Mouse (Mus musculus) MEL-GATA-1-ER (cell line): Measurements from ENCODE around the gene Vsx2.

Source experiments
- DNase-seq: peaks from one replicate; pipeline ENCODE4 v3.0.0-alpha.2; 2012; ENCODE audit warnings: low read depth; ENCODE audit errors: extremely low read depth

The Vsx2 gene

DNA sequence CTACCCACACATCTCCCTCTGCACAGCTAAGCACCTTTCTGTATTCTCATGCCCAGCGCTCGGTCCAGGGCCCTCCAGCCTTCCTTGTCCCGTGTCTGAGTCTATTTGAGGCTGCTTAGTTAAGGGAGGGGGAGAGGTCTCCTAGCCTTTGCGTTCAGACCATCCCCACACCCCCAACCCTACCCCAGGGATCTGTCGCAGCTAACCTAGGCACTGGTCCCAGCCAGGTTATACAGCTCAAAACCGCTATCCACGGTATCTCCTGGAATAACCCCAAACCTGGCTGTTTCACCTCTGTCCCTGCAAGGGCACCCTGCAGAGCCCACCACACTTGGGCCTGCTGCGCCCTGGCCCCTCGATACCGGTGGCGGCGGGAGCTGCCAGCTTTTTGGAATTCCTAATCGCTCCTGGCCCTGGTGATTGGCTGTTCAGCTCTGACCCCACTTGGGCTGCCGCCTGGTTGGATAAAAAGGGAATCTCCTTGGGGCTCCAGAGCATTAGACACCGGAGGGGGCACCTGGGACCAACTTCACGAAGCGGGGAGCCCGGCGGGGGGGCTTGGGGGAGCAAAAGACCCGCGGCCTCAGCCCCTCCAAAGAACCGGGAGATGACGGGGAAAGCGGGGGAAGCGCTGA is at the start of gene Vsx2:
Gene Vsx2 (plus strand): TSS at position 427 of the 635 bp plus-strand sequence.
- DNase-seq, result no peak

DNA sequence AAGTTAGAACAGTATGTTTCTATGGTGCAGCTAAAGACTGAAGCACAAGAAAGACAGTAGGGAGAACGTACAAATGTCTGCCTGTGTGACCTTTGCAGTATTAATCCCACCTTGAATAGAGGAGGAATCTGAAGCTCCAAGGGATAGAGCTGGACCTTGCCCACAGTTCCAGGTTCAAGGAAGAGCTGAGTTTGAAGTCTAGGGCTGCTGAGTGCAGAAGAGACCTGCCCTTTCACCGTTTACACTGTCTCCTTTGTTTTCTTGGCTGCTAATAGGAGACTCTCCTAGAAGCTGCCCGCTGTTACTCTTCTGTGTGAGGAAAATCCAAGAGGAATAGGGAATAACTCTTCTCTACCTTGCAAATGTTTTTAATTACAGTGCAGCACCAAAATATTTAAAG is 45.8 kb upstream of the Vsx2 start:
- no peak for DNase-seq

DNA sequence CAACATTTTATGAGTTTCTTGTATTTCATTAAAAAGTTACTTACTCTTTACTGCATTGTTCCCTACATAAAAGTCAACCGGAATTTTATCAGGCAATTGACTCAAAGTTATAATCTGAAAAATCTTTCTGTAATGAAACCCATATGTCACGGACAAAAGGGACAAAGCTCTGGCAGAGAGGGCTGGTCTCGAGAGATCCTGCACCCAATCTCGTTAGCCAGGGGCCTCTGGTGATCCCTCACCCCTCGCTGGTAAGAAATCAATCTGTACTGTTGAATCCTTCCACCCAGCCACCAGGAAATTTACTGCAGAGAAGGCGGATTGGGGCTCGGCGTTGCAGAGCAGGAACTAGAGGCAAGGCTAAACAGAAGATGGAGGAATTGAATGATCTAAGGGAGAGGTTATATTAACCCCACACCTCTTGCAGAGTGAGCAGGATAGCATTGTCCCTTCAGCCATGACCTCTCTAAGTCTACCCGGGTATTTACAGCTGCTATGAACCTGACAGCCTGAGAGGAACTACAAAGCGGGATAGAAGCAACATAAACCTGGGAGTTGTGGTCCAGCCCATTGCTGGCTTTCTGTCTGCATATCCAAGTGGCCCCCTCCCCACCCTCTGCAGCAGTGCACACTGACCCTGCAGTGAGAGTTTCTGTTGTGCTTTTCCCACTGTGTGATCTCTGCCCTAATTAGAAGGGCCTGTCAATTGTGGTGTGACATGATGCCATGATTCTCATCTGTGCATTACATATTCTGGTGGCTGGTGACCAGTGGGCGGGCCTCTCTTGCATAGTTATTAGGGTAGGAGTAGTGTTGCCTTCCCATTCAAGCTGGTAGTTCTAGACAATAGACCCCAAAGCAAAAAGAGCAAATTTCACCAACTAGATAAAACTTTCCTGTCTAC is 45.2 kb upstream of the Vsx2 start:
- DNase-seq, result no peak

- DNase-seq, result no peak
Measured at GRCm38 (mm10) chr12:84525422-84525821, 44.1 kb upstream of the Vsx2 start.

DNA sequence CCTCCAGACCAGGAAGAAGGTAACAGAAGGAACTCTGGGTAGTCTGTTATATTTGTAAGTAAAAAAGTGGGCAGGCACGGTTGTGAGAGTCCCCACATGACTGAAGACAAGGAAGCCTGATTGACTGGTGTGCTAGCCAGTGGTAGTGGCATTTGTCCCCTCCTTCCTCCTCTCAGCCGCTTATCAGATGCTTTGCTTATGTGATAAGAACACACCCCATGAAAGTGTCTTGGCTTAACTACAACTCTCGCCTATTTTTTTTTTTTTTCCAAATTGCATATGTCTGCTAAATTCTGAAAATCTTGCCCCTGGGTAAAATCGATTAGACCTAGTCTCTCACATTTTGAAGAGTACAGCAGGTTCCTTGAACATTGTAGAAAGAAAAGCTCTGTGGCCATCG is 39.1 kb upstream of the Vsx2 start:
- no peak for DNase-seq

GRCm38 (mm10) chr12:84531906-84532829 is 37.4 kb upstream of the Vsx2 start:
- DNase-seq, result no peak

- no peak for DNase-seq
Measured at GRCm38 (mm10) chr12:84532830-84533199, 36.7 kb upstream of the Vsx2 start.

GRCm38 (mm10) chr12:84533706-84534486 is 35.7 kb upstream of the Vsx2 start:
- DNase-seq, result no peak

GRCm38 (mm10) chr12:84539537-84539936 is 30.0 kb upstream of the Vsx2 start:
- peak; percentile 61 for DNase-seq

- DNase-seq, result no peak
Measured at GRCm38 (mm10) chr12:84541391-84541958, 28.1 kb upstream of the Vsx2 start.

GRCm38 (mm10) chr12:84546028-84546427 is 23.5 kb upstream of the Vsx2 start:
- DNase-seq, result no peak

- no peak for DNase-seq
Measured at GRCm38 (mm10) chr12:84546577-84547085, 22.9 kb upstream of the Vsx2 start.

DNA sequence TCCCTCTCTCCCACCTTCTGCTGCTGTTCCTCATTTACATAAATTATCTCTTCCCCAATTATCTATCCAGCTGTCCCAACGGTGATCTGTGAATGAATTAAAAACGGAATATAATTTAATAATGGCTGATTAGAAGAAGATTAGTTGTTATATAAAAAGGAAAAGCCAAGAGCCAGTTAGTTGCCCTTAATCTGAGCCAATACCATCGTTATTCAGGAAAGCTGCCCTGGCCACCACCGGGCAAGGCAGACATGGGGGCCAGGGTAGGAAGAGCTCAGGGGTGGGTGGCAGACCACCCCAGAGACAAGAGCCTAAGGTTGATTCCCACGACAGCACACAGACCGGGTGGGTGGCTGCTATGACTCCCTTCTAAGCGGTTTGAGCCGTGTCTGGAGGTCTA is 21.3 kb upstream of the Vsx2 start:
- DNase-seq, result no peak

DNA sequence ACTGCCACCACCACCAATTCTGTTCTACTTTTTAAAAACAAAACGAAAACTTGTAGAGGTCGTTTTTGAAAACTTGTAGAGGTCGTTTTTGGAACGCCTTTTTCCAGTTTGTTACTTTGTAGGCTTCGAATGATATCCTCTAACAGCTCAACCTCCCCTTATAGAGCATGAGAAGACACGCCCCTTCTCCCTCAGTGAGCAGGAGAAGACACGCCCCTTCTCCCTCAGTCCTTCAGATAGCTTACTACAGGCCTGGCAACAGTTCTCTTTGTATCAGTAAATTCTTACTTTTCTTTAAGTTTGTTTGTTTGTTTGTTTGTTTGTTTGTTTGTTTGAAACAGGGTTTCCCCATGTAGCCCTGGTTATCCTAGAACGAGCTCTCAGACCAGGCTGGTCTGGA is 14.3 kb upstream of the Vsx2 start:
- DNase-seq, result no peak

DNA sequence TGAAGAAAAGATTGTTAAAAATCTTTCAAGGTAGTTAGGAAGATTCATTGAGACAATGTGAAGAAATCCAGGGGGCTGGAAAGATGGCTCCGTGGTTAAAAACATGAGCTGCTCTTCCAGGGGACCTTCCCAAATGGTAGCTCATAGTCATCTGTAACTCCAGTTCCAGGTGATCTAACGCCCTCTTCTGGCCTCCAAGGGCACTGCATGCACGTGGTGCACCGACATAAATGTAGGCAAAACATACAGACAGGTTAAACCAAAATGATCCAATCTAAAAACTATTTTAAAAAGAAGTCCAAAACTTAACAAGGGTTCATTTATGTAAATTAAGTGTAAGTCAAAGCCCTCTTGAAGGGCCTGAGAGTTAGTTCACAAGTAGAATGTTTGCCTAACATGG is 7.0 kb upstream of the Vsx2 start:
- DNase-seq, result no peak

DNA sequence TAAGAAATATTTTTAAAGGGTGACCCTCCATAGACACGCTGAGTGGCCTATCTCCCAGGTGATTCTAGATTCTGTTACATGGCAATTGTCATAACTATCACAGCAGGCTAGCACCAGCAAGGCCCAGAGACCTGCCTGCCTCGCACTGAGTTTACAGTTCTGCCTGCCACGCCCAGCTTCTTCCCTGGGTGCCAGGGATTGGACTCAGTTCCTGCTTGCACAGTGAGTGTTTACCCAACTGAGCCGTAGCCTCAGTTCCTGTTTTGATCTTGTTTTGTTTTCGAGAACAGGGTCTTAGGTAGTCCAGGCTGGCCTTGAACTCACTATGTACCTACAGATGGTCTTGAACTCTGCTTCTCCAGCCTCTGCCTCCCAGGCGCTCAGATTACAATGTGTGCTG is 2.0 kb upstream of the Vsx2 start:
- no peak for DNase-seq

DNA sequence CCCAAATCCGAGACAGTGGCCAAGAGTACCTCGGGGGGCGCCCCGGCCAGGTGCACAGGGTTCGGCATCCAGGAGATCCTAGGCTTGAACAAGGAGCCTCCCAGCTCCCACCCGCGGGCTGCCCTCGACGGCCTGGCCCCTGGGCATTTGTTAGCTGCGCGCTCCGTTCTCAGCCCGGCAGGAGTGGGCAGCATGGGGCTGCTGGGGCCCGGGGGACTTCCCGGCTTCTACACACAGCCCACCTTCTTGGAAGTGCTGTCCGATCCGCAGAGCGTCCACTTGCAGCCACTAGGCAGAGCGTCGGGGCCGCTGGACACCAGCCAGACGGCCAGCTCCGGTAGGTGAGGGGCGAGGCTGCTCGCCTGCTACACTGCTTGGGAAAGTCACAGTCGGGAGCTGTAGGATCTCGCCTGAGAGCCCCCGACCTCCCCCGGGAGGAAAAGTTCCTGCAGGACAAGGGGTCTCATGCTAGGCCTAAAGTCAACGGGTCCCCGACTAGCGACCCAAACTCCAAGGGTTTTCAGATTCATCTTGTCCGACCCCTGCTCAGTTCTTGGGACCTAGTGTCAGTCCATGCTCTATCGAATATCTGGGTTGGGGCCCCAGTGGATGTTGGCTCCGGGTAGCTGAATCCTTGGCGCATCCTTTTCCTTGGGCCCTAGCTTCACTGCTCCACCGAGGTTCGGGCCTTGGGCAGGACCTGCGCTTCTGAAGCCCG is 573 bp downstream of the Vsx2 start:
- DNase-seq, result no peak

DNA sequence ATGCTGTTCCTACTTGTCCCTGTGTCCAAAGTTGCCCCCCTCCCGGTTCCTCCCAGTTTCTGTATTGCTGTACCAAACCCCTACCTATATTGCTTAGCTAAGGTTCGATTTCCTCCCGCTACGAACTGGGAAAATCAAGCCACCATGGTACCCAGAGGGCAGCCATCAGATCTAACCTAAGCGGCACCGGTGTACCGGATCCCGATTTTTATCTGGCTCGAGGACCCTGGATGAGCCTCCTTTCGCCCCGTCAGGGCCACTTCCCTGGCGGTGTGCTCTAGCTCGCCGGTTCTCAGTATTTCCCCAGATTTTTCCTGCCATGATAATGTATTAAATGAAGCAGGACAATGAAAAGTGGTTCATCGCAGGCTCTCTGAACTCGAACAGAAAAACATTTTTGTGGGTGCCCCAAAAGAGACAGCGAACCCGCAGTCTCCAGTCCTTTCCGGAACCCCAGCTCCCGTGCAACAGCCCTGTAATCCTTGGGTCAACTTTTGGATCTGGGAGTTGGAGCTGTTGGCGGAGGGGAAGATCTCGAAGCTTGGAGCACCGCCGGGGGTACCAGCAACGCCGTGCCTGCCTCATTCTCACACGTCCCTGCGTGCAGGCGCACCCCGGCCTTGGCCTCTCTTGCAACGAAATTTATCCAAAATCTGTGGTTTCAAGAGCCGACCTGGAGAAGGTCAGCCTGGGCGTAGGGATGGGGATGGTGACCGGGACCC is 1.3 kb downstream of the Vsx2 start:
- DNase-seq, result no peak
